Mouse (Mus musculus) heart, embryonic 13.5 days (tissue): Measurements from ENCODE around the gene Whamm. TPM values are rescaled to one million over a fixed set of nuclear protein-coding genes. Genes with fewer than 3 reads are reported as not detected.
A peak's percentile ranks its signal among the peaks of the same experiment; 100 is the strongest.

ENCODE experiments used
- ATAC-seq: fragments of 200-750 bp; cut with Nextera tagmentation; 2 replicates; pipeline ENCODE4 v1.8.0; 2017; ENCODE audit warnings: moderate TSS enrichment; ENCODE audit not compliant: insufficient number of reproducible peaks, low FRiP score, low TSS enrichment; ENCODE audit errors: extremely low read depth
- H3K27ac ChIP-seq: fragments of 300-500 bp; sonication (generic); replicated peaks from 2 replicates; pipeline ENCODE4 v1.5.1; 2015; ENCODE audit warnings: moderate library complexity, mild to moderate bottlenecking, inconsistent platforms
- H3K27me3 ChIP-seq: fragments of 300-500 bp; sonication (generic); replicated peaks from 2 replicates; pipeline ENCODE4 v1.6.1; 2015; ENCODE audit warnings: mild to moderate bottlenecking, inconsistent platforms
- H3K36me3 ChIP-seq: fragments of 300-500 bp; sonication (generic); 2 replicates; pipeline ENCODE4 v1.6.1; 2015; ENCODE audit warnings: mild to moderate bottlenecking, inconsistent platforms
- H3K4me1 ChIP-seq: fragments of 300-500 bp; sonication (generic); 2 replicates; pipeline ENCODE4 v1.6.1; 2015; ENCODE audit warnings: inconsistent platforms
- H3K4me2 ChIP-seq: fragments of 300-500 bp; sonication (generic); 2 replicates; pipeline ENCODE4 v1.6.1; 2015; ENCODE audit warnings: inconsistent platforms, mild to moderate bottlenecking, moderate library complexity
- H3K4me3 ChIP-seq: fragments of 300-500 bp; sonication (generic); 2 replicates; pipeline ENCODE4 v1.5.1; 2015; ENCODE audit warnings: moderate library complexity, mild to moderate bottlenecking, inconsistent platforms
- H3K9ac ChIP-seq: fragments of 300-500 bp; sonication (generic); 2 replicates; pipeline ENCODE4 v1.6.1; 2015; ENCODE audit warnings: inconsistent platforms, mild to moderate bottlenecking, moderate library complexity
- H3K9me3 ChIP-seq: fragments of 300-500 bp; sonication (generic); 2 replicates; pipeline ENCODE4 v1.6.1; 2016; ENCODE audit warnings: inconsistent platforms
- WGBS: fragments of 180-500 bp; shearing (Covaris S2); methylation state at CpG from one replicate; pipeline ENCODE4 v1.1.7; 2015; ENCODE audit warnings: mixed read lengths; 5-methylcytosine and 5-hydroxymethylcytosine counted together
- polyA plus RNA-seq: library from polyadenylated mRNA; unstranded; fragments of >200 nt; fragmentation: Nextera tagmentation; extraction: Ambion mirVana; gene quantifications from 2 replicates; pipeline ENCODE4 v1.2.1, GENCODE M21; 2015

The Whamm gene
- polyA plus RNA-seq, 1 experiment from 2014 or later: 4.5 TPM

DNA sequence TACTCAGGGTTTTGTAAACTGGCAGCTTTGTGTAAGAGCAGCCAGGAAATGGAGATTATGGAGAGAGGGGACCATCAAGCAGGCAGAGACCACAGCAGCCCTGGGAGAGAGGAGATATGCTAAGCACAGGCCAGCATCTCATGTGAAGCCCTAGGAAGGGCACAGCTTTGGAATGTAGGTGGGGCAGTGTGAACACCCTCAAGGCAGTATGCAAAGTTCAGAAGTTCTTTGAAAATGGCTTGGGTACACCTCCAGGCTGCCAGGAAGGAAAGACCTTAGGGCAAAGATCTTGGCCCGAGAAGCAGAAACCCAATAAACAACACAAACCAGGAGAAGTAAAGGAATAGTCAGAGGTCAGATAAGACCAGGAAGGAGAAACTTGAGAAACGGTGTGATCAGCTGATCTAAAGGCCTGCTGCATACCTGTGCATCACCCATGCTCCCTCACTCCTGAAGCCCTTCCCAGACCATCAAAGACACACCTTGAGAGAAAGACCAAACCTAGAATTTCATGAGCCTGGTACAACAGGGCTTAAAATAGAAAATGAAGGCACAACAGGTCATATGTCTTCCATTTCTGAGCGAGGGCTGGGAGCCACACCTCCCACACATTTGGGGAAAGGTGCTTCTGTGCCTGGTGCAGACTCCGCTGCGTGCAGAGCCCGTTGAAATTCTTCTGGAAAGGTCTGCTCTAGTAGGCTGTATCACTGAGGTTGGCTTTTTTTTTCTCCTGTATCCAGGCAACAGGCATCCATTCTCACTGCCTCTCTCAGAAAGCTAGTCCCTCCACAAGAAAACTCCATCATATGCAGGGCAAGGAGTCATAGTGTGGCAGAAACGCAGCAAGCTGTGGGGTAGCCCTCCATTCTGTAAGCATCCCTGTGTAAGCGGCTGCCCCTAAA, 28.6 kb downstream of the Whamm start:
- H3K27me3 ChIP-seq: no peaks in the 10 kb centered on the region
- peaks cover 39% of the 10 kb centered on the region for H3K4me1 ChIP-seq
- no peak overlapping the region for H3K4me2 ChIP-seq
- no peak for ATAC-seq
- WGBS: 55% methylated on average over 8 of the region's 8 CpGs
- H3K36me3 ChIP-seq: peaks cover 52% of the 10 kb centered on the region
- no peak overlapping the region for H3K9ac ChIP-seq
- no peak overlapping the region for H3K4me3 ChIP-seq
- H3K27ac ChIP-seq: peak overlapping the region; percentile 46; the same call in 1 of the 2 replicates
- no peaks in the 10 kb centered on the region for H3K9me3 ChIP-seq

DNA sequence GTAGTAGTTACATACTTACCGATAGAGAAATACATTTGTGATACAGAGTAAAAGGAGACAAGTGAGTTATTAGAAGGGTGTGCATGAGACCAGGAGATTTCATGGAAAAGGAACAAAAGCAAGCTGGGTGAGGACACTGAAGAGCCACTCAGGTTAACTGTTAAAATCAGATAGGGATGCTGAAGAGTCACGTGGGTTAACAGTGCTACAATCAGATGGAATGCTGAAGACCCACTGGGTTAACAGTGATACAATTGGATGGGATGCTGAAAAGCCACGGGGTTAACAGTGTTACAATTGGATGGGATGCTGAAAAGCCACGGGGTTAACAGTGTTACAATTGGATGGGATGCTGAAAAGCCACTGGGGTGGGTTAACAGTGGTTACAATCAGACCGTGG, 33.9 kb downstream of the Whamm start:
- Histone ChIP-seq H3K27ac (no peak overlapping the region), H3K4me2 (no peak overlapping the region), H3K4me1 (peaks cover 8% of the 10 kb centered on the region), H3K9me3 (no peaks in the 10 kb centered on the region), H3K9ac (no peak overlapping the region), H3K4me3 (no peak overlapping the region), H3K27me3 (no peaks in the 10 kb centered on the region), H3K36me3 (peaks cover 19% of the 10 kb centered on the region)
- WGBS: 78% methylated on average over 5 of the region's 5 CpGs
- ATAC-seq: no peak

DNA sequence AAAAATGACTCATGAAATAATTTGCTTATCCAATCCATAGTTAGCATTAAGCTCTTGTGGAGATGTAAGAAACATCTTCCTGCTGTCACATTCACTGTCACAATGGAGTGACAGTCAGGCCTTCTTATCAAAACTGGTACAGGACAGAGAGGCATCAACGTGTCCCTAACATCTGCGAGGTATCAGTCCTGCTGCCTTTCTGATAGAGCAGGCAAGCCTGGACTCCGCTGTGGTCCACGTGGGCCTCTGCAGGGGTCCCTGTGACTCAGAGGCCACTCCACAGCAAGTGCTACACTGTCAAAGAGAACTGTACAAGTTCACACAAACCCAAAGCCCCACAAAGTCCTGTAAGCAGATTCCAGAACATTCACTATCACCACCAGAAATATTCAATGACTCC, 34.4 kb downstream of the Whamm start:
- Histone ChIP-seq H3K4me2 (no peak overlapping the region), H3K4me1 (peaks cover 3% of the 10 kb centered on the region; the same call in 1 of the 2 replicates), H3K9ac (no peak overlapping the region), H3K27me3 (no peaks in the 10 kb centered on the region), H3K27ac (no peak overlapping the region), H3K9me3 (no peaks in the 10 kb centered on the region), H3K36me3 (peaks cover 24% of the 10 kb centered on the region), H3K4me3 (no peak overlapping the region)
- no peak for ATAC-seq
- WGBS: 28% methylated on average over 4 of the region's 4 CpGs

DNA sequence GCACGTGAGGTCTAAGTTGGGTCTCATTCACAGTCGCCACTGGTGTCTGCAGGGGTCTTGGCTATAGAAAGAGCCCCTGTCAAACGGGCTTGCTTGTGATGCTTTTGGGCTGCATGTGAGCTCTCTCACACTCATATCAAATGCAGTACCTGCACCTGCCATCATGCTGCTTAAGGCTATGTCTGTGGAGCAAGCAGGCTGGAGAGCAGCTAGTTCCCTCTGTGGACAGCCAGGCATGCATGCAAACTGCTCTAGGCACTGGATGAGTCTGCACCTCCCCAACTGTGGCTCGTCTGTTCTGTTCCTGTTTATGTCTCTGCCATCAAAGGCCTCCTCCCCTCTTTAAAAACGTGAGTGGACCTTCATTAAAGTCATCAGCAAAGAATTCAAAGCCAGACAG, 35.4 kb downstream of the Whamm start:
- 60% methylated on average over 5 of the region's 5 CpGs for WGBS
- ATAC-seq: no peak
- Histone ChIP-seq H3K4me2 (no peak overlapping the region), H3K4me1 (0 out of 2 replicates have a peak, but pooled peaks cover 3% of the 10 kb centered on the region), H3K27ac (no peak overlapping the region), H3K9ac (no peak overlapping the region), H3K36me3 (peaks cover 32% of the 10 kb centered on the region), H3K4me3 (no peak overlapping the region), H3K9me3 (no peaks in the 10 kb centered on the region), H3K27me3 (no peaks in the 10 kb centered on the region)

DNA sequence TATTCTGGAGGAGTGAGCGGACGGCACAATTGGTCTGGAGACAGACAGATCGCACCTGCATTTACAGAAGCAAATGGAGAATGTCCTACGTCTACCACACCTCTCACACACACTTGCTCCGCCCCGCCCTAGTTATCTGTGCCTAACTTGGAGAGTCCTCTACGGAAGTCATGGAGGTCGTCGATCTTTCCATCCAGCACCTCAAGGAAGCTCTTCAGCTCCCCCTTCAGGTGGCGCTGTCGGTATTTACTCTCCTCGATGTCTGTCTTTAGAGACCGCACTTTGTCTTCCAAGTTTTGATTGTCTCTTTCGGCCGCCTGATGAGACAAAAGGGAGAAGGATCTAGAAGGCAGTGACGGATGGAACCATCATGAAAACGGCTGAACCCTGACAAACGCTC, 39.1 kb downstream of the Whamm start:
- no peak for ATAC-seq
- Histone ChIP-seq H3K4me1 (0 out of 2 replicates have a peak, but pooled peaks cover 6% of the 10 kb centered on the region), H3K27ac (no peak overlapping the region), H3K9me3 (no peaks in the 10 kb centered on the region), H3K4me2 (no peak overlapping the region), H3K4me3 (no peak overlapping the region), H3K9ac (no peak overlapping the region), H3K27me3 (no peaks in the 10 kb centered on the region), H3K36me3 (peaks cover 65% of the 10 kb centered on the region)
- WGBS: 48% methylated on average over 18 of the region's 18 CpGs

DNA sequence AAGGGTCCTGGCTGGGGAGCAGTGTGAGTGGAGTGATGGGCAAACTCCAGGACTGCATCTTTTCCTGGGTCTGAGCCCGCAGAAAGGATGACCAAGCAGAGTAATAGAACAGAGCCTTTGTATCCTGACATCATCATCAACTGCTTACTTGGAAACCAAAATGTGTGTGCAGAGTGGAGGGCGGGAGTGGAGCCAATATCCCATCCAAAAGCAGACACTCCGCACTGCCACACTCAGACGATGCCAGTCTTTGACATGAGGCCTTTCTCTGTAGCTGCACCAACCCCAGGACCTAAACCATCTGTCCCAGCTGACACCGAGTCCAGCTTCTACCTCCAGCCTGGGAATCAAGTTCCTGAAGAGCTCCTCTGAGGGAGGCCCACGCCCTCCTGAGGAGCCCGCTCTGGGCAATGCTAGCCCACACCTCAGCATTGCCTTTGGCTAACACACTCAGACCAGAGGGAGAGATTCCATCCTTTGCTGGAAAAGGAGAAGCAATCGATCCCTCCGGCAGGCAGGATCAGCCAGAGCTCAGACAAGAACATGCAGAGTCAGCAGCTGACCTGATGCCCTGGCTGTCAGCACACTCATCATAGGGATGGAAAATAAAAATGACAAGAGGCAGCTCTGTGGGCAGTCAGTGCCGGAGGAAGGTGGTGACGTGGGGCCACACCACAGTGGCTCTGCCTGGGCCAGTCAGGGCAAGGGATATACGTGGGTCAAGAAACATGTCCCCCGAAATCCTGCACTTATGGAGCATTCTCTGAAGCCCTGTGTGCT, 42.0 kb downstream of the Whamm start:
- Histone ChIP-seq H3K9ac (no peak overlapping the region), H3K9me3 (no peaks in the 10 kb centered on the region), H3K4me3 (no peak overlapping the region), H3K4me2 (no peak overlapping the region), H3K27ac (no peak overlapping the region), H3K4me1 (peaks cover 11% of the 10 kb centered on the region), H3K36me3 (peaks cover 66% of the 10 kb centered on the region), H3K27me3 (no peaks in the 10 kb centered on the region)
- no peak for ATAC-seq
- 67% methylated on average over 13 of the region's 13 CpGs for WGBS

DNA sequence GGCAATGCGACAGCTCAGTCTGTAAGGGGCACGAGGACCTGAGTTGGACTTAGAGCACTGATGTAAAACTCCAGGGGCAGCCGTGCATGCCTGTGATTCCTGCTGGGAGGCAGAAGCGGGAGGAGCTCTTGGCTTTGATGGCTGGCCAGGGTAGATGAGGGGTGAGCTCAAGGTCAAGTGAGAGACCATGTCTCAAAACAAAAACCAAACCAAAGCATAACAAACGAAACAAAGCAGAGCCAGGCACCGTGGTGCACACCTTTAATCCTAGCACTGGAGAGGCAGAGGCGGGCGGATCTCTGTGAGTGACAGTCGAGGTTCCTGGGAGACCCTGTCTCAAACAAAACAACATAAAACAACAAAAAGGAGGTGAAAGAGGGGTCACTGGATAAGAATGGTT, 44.0 kb downstream of the Whamm start:
- Histone ChIP-seq H3K27ac (no peak overlapping the region), H3K9me3 (no peaks in the 10 kb centered on the region), H3K4me1 (peaks cover 11% of the 10 kb centered on the region), H3K4me3 (no peak overlapping the region), H3K27me3 (no peaks in the 10 kb centered on the region), H3K4me2 (no peak overlapping the region), H3K36me3 (peaks cover 49% of the 10 kb centered on the region), H3K9ac (no peak overlapping the region)
- WGBS: 71% methylated on average over 9 of the region's 9 CpGs
- ATAC-seq: no peak

DNA sequence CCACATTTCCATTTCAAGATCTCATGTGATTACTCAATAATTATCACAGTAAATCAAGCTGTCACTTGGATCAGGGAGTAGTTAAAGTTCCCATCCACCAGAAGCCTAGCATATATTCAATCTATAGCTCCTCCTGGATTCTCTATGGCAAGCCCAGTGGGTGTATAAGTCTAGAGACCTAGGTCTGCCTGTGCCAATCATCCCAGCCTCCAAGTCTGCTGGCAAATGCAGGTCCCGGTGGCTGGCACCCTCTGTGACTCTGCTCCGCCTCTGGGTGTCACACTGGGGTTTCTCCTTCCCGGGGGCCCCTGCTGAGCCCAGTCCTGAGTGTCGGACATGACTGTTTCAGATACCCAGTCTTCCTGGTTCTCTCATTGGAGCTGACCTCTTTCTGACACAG, 51.7 kb downstream of the Whamm start:
- peaks cover 9% of the 10 kb centered on the region for H3K36me3 ChIP-seq
- peaks cover 9% of the 10 kb centered on the region for H3K9me3 ChIP-seq
- no peak overlapping the region for H3K4me2 ChIP-seq
- 64% methylated on average over 4 of the region's 4 CpGs for WGBS
- H3K27ac ChIP-seq: no peak overlapping the region
- no peaks in the 10 kb centered on the region for H3K27me3 ChIP-seq
- H3K9ac ChIP-seq: no peak overlapping the region
- no peaks in the 10 kb centered on the region for H3K4me1 ChIP-seq
- H3K4me3 ChIP-seq: no peak overlapping the region
- no peak for ATAC-seq

DNA sequence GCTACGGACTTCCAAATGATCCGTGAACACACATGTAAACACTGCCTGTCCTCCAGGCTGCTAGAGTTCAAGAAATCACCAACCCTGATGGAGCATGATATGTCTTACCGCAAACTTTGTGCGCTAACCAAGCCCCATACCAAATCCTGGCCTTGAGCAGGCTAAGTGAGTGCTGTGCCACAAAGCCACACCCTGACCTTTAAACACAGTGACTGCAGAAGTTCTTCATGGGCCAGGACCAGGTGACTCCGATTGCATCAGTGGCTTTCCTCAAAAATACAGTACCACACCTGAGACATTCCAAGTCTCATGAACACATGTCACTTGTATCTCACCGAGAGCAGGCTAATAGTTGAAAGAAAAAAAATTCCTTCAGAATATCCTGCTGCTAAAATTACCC, 52.7 kb downstream of the Whamm start:
- no peak for ATAC-seq
- no peaks in the 10 kb centered on the region for H3K27me3 ChIP-seq
- H3K4me1 ChIP-seq: no peaks in the 10 kb centered on the region
- H3K9me3 ChIP-seq: peaks cover 9% of the 10 kb centered on the region
- H3K27ac ChIP-seq: no peak overlapping the region
- H3K4me2 ChIP-seq: no peak overlapping the region
- 84% methylated on average over 6 of the region's 6 CpGs for WGBS
- peaks cover 6% of the 10 kb centered on the region for H3K36me3 ChIP-seq
- no peak overlapping the region for H3K4me3 ChIP-seq
- H3K9ac ChIP-seq: no peak overlapping the region

DNA sequence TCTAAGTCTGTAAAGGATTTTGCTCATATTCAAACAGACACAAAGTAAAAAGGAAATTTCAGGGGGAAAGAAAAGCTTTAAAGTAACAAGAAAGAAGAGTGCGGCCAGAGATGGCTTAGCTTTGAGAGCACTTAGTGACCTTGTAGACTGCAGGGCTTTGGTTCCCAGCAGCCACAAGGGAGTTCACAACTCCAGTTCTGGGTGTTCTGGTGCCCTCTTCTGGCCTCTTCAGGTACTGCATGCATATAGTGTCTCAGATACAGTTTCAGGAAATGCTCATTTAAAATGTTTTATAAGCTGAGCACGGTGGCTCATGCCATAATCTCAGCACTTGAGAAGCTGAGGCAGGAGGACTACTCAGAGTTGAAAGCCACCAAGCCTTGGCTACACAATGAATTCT, 55.4 kb downstream of the Whamm start:
- Histone ChIP-seq H3K9ac (no peak overlapping the region), H3K36me3 (peaks cover 19% of the 10 kb centered on the region), H3K27ac (no peak overlapping the region), H3K9me3 (peaks cover 9% of the 10 kb centered on the region), H3K27me3 (no peaks in the 10 kb centered on the region), H3K4me3 (no peak overlapping the region), H3K4me1 (no peaks in the 10 kb centered on the region), H3K4me2 (no peak overlapping the region)
- WGBS: 85% methylated on average over 2 of the region's 2 CpGs
- ATAC-seq: no peak

DNA sequence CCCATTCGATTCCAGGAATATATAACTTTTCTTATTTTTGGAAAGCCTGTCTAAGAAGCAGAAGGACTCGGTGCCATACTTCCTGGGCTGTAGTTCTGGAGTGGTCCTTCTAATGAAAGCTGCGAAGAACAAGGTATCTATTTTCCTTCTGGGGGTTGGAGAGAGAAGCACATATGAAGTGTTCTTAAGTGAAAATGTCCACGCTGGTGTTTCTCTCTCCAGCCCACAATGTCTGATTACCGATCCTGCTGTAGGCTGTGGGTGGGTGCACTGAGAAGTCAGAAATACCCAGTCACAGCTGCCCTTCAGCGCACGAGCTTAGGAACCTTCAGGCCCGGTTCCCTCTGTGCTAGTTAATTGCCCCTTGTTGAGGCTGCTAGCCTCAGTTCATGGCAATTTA, 60.2 kb downstream of the Whamm start:
- no peaks in the 10 kb centered on the region for H3K27me3 ChIP-seq
- no peak overlapping the region for H3K27ac ChIP-seq
- no peak overlapping the region for H3K4me3 ChIP-seq
- WGBS: 91% methylated on average over 8 of the region's 8 CpGs
- no peak overlapping the region for H3K4me2 ChIP-seq
- H3K36me3 ChIP-seq: peaks cover 34% of the 10 kb centered on the region
- no peak overlapping the region for H3K9ac ChIP-seq
- no peak for ATAC-seq
- no peaks in the 10 kb centered on the region for H3K4me1 ChIP-seq
- peaks cover 4% of the 10 kb centered on the region for H3K9me3 ChIP-seq
